Mouse (Mus musculus) heart, adult 2 months (tissue): ENCODE results near the gene Bcl11a.

ENCODE experiments used
- CTCF ChIP-seq: fragments of 200-600 bp; IDR thresholded peaks from 2 replicates; pipeline ENCODE4 v1.8.1; 2022; ENCODE audit warnings: antibody characterized with exemption, mild to moderate bottlenecking, moderate library complexity
- EP300 ChIP-seq: fragments of 200-500 bp; IDR thresholded peaks from 2 replicates; pipeline ENCODE4 v1.6.1; 2011; ENCODE audit warnings: low read depth, low read length, control low read depth; ENCODE audit not compliant: insufficient read depth
- POLR2A ChIP-seq: fragments of 200-500 bp; IDR thresholded peaks from 2 replicates; pipeline ENCODE4 v1.6.1; 2011; ENCODE audit warnings: mild to moderate bottlenecking, low read depth, low read length, control low read depth; ENCODE audit not compliant: insufficient read depth

- no peak for TF ChIP-seq CTCF
- no peak for TF ChIP-seq POLR2A
- TF ChIP-seq EP300, result no peak
These were observed 80.2 kb downstream of the Bcl11a start for GRCm38 (mm10) chr11:24158026-24158425.
